Mouse (Mus musculus): Measurements from ENCODE around the gene Aox4. TPM values are rescaled to one million over a fixed set of nuclear protein-coding genes. Genes with fewer than 3 reads are reported as not detected.

The Aox4 gene
- polyA plus RNA-seq (2015; fragmentation: Nextera tagmentation; extraction: Ambion mirVana), result 0.38 and 0.51 TPM in 2 replicates

- Histone ChIP-seq H3K27ac (no peak within 1 kb of the TSS), H3K4me2 (replicated peaks) (no peak within 1 kb of the TSS), H3K36me3 (no peaks in the 10 kb centered on the region), H3K4me3 (no peak within 1 kb of the TSS), H3K4me1 (peaks cover 21% of the 10 kb centered on the region), H3K27me3 (no peaks in the 10 kb centered on the region), H3K9me3 (no peaks in the 10 kb centered on the region), H3K9ac (no peak within 1 kb of the TSS)
- WGBS, result 53% methylated on average over 17 of the region's 17 CpGs
- no peak for ATAC-seq (ENCODE audit: low FRiP score, low read depth)
Measured at GRCm38 (mm10) chr1:58210203-58210602, at the start of gene Aox4. Gene Aox4, plus strand, starts transcription at chr1:58210397.

- peaks cover 3% of the 10 kb centered on the region; the same call in 1 of the 2 replicates for H3K4me1 ChIP-seq
- no peak overlapping the region for H3K4me3 ChIP-seq
- H3K27me3 ChIP-seq, result no peaks in the 10 kb centered on the region
- no peaks in the 10 kb centered on the region for H3K36me3 ChIP-seq
- H3K9ac ChIP-seq, result no peak overlapping the region
- no peak for ATAC-seq (ENCODE audit: low FRiP score, low read depth)
- no peaks in the 10 kb centered on the region for H3K9me3 ChIP-seq
- H3K4me2 ChIP-seq (replicated peaks), result no peak overlapping the region
- H3K27ac ChIP-seq, result no peak overlapping the region
- 71% methylated on average over 6 of the region's 6 CpGs for WGBS
Measured at GRCm38 (mm10) chr1:58169893-58170292, 40.3 kb upstream of the Aox4 start.

GRCm38 (mm10) chr1:58188514-58189175, 21.6 kb upstream of the Aox4 start:
- Histone ChIP-seq H3K27me3 (no peaks in the 10 kb centered on the region), H3K4me1 (no peaks in the 10 kb centered on the region), H3K9ac (no peak overlapping the region), H3K9me3 (no peaks in the 10 kb centered on the region), H3K4me3 (no peak overlapping the region), H3K36me3 (no peaks in the 10 kb centered on the region), H3K27ac (no peak overlapping the region), H3K4me2 (replicated peaks) (no peak overlapping the region)
- no peak for ATAC-seq (ENCODE audit: low FRiP score, low read depth)
- WGBS, result 65% methylated on average over 5 of the region's 5 CpGs

GRCm38 (mm10) chr1:58194317-58194716, 15.9 kb upstream of the Aox4 start:
- no peak for ATAC-seq (ENCODE audit: low FRiP score, low read depth)
- Histone ChIP-seq H3K4me1 (peaks cover 4% of the 10 kb centered on the region; the same call in 1 of the 2 replicates), H3K36me3 (no peaks in the 10 kb centered on the region), H3K27ac (no peak overlapping the region), H3K9me3 (no peaks in the 10 kb centered on the region), H3K9ac (no peak overlapping the region), H3K4me2 (replicated peaks) (no peak overlapping the region), H3K27me3 (no peaks in the 10 kb centered on the region), H3K4me3 (no peak overlapping the region)
- WGBS, result 71% methylated on average over 12 of the region's 12 CpGs

- 63% methylated on average over 3 of the region's 3 CpGs for WGBS
- Histone ChIP-seq H3K4me2 (replicated peaks) (0 out of 2 replicates have a peak overlapping the region, but pooled peaks have one; percentile 39), H3K4me1 (peaks cover 4% of the 10 kb centered on the region; the same call in 1 of the 2 replicates), H3K27me3 (no peaks in the 10 kb centered on the region), H3K9me3 (no peaks in the 10 kb centered on the region), H3K27ac (no peak overlapping the region), H3K9ac (no peak overlapping the region), H3K36me3 (no peaks in the 10 kb centered on the region), H3K4me3 (no peak overlapping the region)
- no peak for ATAC-seq (ENCODE audit: low FRiP score, low read depth)
Measured at GRCm38 (mm10) chr1:58194988-58195387, 15.2 kb upstream of the Aox4 start.

GRCm38 (mm10) chr1:58195541-58195940, 14.7 kb upstream of the Aox4 start:
- H3K9ac ChIP-seq, result no peak overlapping the region
- H3K4me2 ChIP-seq (replicated peaks), result peak overlapping the region; percentile 39
- no peaks in the 10 kb centered on the region for H3K9me3 ChIP-seq
- no peak overlapping the region for H3K27ac ChIP-seq
- H3K27me3 ChIP-seq, result no peaks in the 10 kb centered on the region
- WGBS, result 15% methylated on average over 10 of the region's 10 CpGs
- H3K4me3 ChIP-seq, result no peak overlapping the region
- ATAC-seq (ENCODE audit: low FRiP score, low read depth), result no peak
- H3K4me1 ChIP-seq, result peaks cover 4% of the 10 kb centered on the region; the same call in 1 of the 2 replicates
- no peaks in the 10 kb centered on the region for H3K36me3 ChIP-seq

DNA sequence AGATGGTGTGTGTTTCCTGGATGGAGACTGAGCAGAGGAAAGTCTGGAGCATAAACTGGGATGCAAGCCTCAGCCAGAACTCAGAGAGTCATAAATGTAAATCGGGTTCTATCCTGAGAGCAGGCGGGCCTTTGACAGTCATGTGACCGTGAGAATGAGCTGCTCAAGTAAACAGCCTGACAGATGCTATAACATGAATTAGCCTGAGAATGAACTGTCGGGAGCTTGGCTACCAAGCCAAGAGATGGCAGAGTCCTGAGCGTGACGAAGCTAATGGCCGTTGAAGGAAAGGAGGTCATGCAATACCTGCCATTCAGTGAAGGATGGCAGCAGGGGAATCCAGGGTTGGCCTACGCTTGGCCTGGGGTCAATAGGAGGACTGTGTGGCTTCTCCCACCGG, 13.2 kb upstream of the Aox4 start:
- Histone ChIP-seq H3K9me3 (no peaks in the 10 kb centered on the region), H3K36me3 (no peaks in the 10 kb centered on the region), H3K4me1 (peaks cover 4% of the 10 kb centered on the region; the same call in 1 of the 2 replicates), H3K9ac (no peak overlapping the region), H3K27me3 (no peaks in the 10 kb centered on the region), H3K27ac (no peak overlapping the region), H3K4me3 (no peak overlapping the region), H3K4me2 (replicated peaks) (no peak overlapping the region)
- ATAC-seq (ENCODE audit: low FRiP score, low read depth), result no peak
- WGBS, result 46% methylated on average over 9 of the region's 9 CpGs

- H3K36me3 ChIP-seq, result no peaks in the 10 kb centered on the region
Measured at GRCm38 (mm10) chr1:58198386-58198785, 11.8 kb upstream of the Aox4 start.

GRCm38 (mm10) chr1:58212805-58213204, 2.6 kb downstream of the Aox4 start:
- Histone ChIP-seq H3K4me3 (no peak overlapping the region), H3K4me1 (peaks cover 21% of the 10 kb centered on the region), H3K9ac (no peak overlapping the region), H3K27ac (no peak overlapping the region), H3K27me3 (no peaks in the 10 kb centered on the region), H3K36me3 (no peaks in the 10 kb centered on the region), H3K4me2 (replicated peaks) (no peak overlapping the region), H3K9me3 (no peaks in the 10 kb centered on the region)
- 75% methylated on average over 7 of the region's 7 CpGs for WGBS
- ATAC-seq (ENCODE audit: low FRiP score, low read depth), result no peak

More at GRCm38 (mm10) chr1:58198386-58198785, 11.8 kb upstream of the Aox4 start:
- no peak overlapping the region for H3K27ac ChIP-seq
- H3K4me1 ChIP-seq, result peaks cover 4% of the 10 kb centered on the region; the same call in 1 of the 2 replicates
- WGBS, result 71% methylated on average over 4 of the region's 4 CpGs
- H3K4me3 ChIP-seq, result no peak overlapping the region
- ATAC-seq (ENCODE audit: low FRiP score, low read depth), result no peak
- no peaks in the 10 kb centered on the region for H3K9me3 ChIP-seq
- no peak overlapping the region for H3K4me2 ChIP-seq (replicated peaks)
- H3K27me3 ChIP-seq, result no peaks in the 10 kb centered on the region
- H3K9ac ChIP-seq, result no peak overlapping the region

DNA sequence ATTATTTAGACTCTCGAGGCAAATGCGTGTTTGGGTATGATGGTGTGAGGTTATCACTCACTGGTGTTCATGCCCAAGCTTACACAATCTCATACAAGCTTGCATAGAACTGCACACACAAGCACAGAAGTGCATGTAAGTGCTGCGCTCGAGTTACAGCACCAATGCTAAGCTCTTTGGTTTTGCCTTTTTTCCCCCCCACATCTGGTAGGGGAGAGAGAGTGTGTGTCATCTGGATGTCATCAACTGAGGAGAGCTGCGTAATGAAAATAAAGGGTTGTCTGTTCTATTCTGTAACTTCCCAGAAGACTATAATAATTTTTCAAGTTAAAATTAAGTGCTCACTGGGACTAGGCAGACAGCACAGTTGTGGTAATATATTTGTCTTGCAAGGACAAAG, 3.6 kb downstream of the Aox4 start:
- Histone ChIP-seq H3K36me3 (no peaks in the 10 kb centered on the region), H3K4me2 (replicated peaks) (no peak overlapping the region), H3K27me3 (no peaks in the 10 kb centered on the region), H3K4me1 (peaks cover 21% of the 10 kb centered on the region), H3K27ac (no peak overlapping the region), H3K9me3 (no peaks in the 10 kb centered on the region), H3K4me3 (no peak overlapping the region), H3K9ac (no peak overlapping the region)
- WGBS, result 64% methylated on average over 5 of the region's 5 CpGs
- peak; percentile 54; the same call in 1 of the 2 replicates for ATAC-seq (ENCODE audit: low FRiP score, low read depth)

DNA sequence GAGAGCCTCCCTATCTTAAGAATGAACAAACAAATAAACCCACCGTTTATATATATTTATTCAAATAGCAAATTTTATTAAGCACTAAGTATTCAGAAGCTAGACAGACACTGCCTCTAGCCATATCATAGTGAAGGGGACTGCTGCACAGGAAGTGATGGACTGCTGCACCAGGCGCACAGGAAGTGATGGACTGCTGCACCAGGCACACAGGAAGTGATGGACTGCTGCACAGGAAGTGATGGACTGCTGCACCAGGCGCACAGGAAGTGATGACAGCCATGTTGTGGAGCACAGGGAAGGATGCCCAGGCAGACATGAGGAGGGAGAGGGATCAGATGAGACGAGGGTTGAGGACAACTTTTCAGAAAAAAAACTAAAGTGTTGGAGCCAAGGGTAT, 5.2 kb downstream of the Aox4 start:
- no peak overlapping the region for H3K4me2 ChIP-seq (replicated peaks)
- ATAC-seq (ENCODE audit: low FRiP score, low read depth), result no peak
- no peaks in the 10 kb centered on the region for H3K27me3 ChIP-seq
- H3K9ac ChIP-seq, result no peak overlapping the region
- no peaks in the 10 kb centered on the region for H3K36me3 ChIP-seq
- 95% methylated on average over 4 of the region's 4 CpGs for WGBS
- no peaks in the 10 kb centered on the region for H3K9me3 ChIP-seq
- no peak overlapping the region for H3K27ac ChIP-seq
- peaks cover 21% of the 10 kb centered on the region for H3K4me1 ChIP-seq
- no peak overlapping the region for H3K4me3 ChIP-seq

GRCm38 (mm10) chr1:58215956-58216532, 5.8 kb downstream of the Aox4 start:
- no peak for ATAC-seq (ENCODE audit: low FRiP score, low read depth)
- Histone ChIP-seq H3K36me3 (no peaks in the 10 kb centered on the region), H3K9ac (no peak overlapping the region), H3K27me3 (no peaks in the 10 kb centered on the region), H3K27ac (no peak overlapping the region), H3K9me3 (no peaks in the 10 kb centered on the region), H3K4me2 (replicated peaks) (no peak overlapping the region), H3K4me3 (no peak overlapping the region), H3K4me1 (peaks cover 15% of the 10 kb centered on the region)
- WGBS, result 85% methylated on average over 7 of the region's 7 CpGs
